Mouse (Mus musculus) embryonic facial prominence, embryonic 12.5 days (tissue): ENCODE data around the gene Bcat2. TPM values are rescaled to one million over a fixed set of nuclear protein-coding genes. Genes with fewer than 3 reads are reported as not detected.
A peak's percentile ranks its signal among the peaks of the same experiment; 100 is the strongest.

Source experiments
- ATAC-seq: fragments of 200-750 bp; cut with Nextera tagmentation; 2 replicates; pipeline ENCODE4 v1.8.0; 2017; ENCODE audit not compliant: insufficient number of reproducible peaks, insufficient read depth, low FRiP score, low TSS enrichment
- H3K27ac ChIP-seq: fragments of 300-500 bp; sonication (generic); 2 replicates; pipeline ENCODE4 v1.5.1; 2016; ENCODE audit warnings: mild to moderate bottlenecking
- H3K27me3 ChIP-seq: fragments of 300-500 bp; sonication (generic); 2 replicates; pipeline ENCODE4 v1.6.1; 2016; ENCODE audit warnings: mild to moderate bottlenecking, moderate library complexity
- H3K36me3 ChIP-seq: fragments of 300-500 bp; sonication (generic); 2 replicates; pipeline ENCODE4 v1.6.1; 2016; ENCODE audit warnings: mild to moderate bottlenecking
- H3K4me1 ChIP-seq: fragments of 300-500 bp; sonication (generic); 2 replicates; pipeline ENCODE4 v1.6.1; 2016
- H3K4me2 ChIP-seq: fragments of 300-500 bp; sonication (generic); replicated peaks from 2 replicates; pipeline ENCODE4 v1.6.1; 2016; ENCODE audit warnings: mild to moderate bottlenecking, moderate library complexity
- H3K4me3 ChIP-seq: fragments of 300-500 bp; sonication (generic); 2 replicates; pipeline ENCODE4 v1.5.1; 2016; ENCODE audit warnings: mild to moderate bottlenecking
- H3K9ac ChIP-seq: fragments of 300-500 bp; sonication (generic); 2 replicates; pipeline ENCODE4 v1.6.1; 2016; ENCODE audit warnings: mild to moderate bottlenecking, moderate library complexity
- H3K9me3 ChIP-seq: fragments of 300-500 bp; sonication (generic); 2 replicates; pipeline ENCODE4 v1.6.1; 2016; ENCODE audit warnings: mild to moderate bottlenecking, moderate library complexity
- WGBS: fragments of 180-500 bp; shearing (Covaris S2); methylation state at CpG from one replicate; pipeline ENCODE4 v1.1.7; 2016; 5-methylcytosine and 5-hydroxymethylcytosine counted together
- polyA plus RNA-seq: library from polyadenylated mRNA; unstranded; fragments of >200 nt; fragmentation: Nextera tagmentation; extraction: Ambion mirVana; gene quantifications from 2 replicates; pipeline ENCODE4 v1.2.1, GENCODE M21; 2016

Bcat2 gene
- polyA plus RNA-seq, 1 experiment from 2014 or later, result 59.3 TPM

GRCm38 (mm10) chr7:45567780-45568516 is 2.0 kb upstream of the Bcat2 start:
- ATAC-seq, result peak; percentile 95
- H3K4me3 ChIP-seq, result peak overlapping the region; percentile 42
- H3K27me3 ChIP-seq, result no peaks in the 10 kb centered on the region
- peak overlapping the region; percentile 21 for H3K9ac ChIP-seq
- peak overlapping the region; percentile 83 for H3K27ac ChIP-seq
- peak overlapping the region; percentile 64 for H3K4me2 ChIP-seq
- H3K36me3 ChIP-seq, result no peaks in the 10 kb centered on the region
- under 1% methylated on average over 24 of the region's 24 CpGs for WGBS
- H3K9me3 ChIP-seq, result no peaks in the 10 kb centered on the region
- peaks cover 20% of the 10 kb centered on the region for H3K4me1 ChIP-seq

- 0 out of 2 replicates have a peak overlapping the region, but pooled peaks have one; percentile 21 for H3K9ac ChIP-seq
- WGBS, result 75% methylated on average over 10 of the region's 10 CpGs
These were observed 1.1 kb upstream of the Bcat2 start for GRCm38 (mm10) chr7:45568601-45569473.

DNA sequence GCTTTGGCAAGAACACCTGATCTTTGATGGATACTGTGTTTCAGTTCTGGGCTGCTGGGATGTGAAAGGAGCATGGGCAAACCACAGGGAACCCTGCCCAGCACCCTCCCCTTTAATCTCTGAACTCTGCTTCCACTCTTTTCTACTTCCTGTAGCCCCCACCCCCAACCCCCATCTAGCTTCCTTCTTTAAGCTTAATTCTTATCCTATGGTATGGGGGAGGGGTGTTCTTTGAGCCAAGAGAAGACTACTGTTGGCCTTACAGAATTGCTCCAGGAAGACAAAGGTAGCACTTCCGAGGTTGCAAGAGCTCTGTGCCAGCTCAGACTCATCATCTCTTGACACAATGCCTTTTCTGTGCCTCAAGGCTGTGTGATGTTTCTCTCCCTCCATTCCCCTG is 2.0 kb downstream of the Bcat2 start:
- Histone ChIP-seq H3K4me3 (no peak overlapping the region), H3K9ac (no peak overlapping the region), H3K27me3 (no peaks in the 10 kb centered on the region), H3K9me3 (no peaks in the 10 kb centered on the region), H3K36me3 (peaks cover 11% of the 10 kb centered on the region), H3K4me1 (peaks cover 20% of the 10 kb centered on the region), H3K4me2 (no peak overlapping the region), H3K27ac (no peak overlapping the region)
- 19% methylated on average over 1 of the region's 1 CpGs for WGBS
- ATAC-seq, result no peak

More at GRCm38 (mm10) chr7:45568601-45569473, 1.1 kb upstream of the Bcat2 start:
- ATAC-seq, result no peak
- Histone ChIP-seq H3K27ac (peak overlapping the region; percentile 83), H3K4me1 (peaks cover 20% of the 10 kb centered on the region), H3K36me3 (no peaks in the 10 kb centered on the region), H3K4me2 (peak overlapping the region; percentile 64), H3K27me3 (no peaks in the 10 kb centered on the region), H3K4me3 (peak overlapping the region; percentile 42), H3K9me3 (no peaks in the 10 kb centered on the region)

DNA sequence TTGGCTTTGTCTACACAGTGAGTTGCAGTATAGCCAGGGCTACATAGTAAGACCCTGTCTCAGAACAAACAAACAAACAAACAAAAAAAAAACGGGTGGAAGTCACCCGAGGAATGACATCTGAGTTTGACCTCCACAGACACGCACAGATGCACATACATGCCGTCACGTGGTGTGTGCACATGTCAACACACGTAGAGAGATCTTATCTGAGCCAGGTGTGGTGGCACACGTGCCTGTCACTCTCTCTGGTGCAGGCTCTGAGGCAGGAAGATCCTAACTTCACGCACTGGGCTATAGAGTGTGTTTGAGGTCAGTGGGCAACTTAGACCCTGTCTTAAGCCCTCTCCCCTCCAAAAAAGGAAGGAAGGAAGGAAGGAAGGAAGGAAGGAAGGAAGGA is 4.0 kb downstream of the Bcat2 start:
- H3K4me2 ChIP-seq, result no peak overlapping the region
- H3K27ac ChIP-seq, result no peak overlapping the region
- no peak for ATAC-seq
- no peaks in the 10 kb centered on the region for H3K9me3 ChIP-seq
- WGBS, result 79% methylated on average over 8 of the region's 8 CpGs
- H3K27me3 ChIP-seq, result no peaks in the 10 kb centered on the region
- peaks cover 12% of the 10 kb centered on the region for H3K4me1 ChIP-seq
- no peak overlapping the region for H3K4me3 ChIP-seq
- no peak overlapping the region for H3K9ac ChIP-seq
- peaks cover 24% of the 10 kb centered on the region for H3K36me3 ChIP-seq

GRCm38 (mm10) chr7:45574472-45575379 is 4.8 kb downstream of the Bcat2 start:
- H3K4me3 ChIP-seq, result no peak overlapping the region
- WGBS, result 83% methylated on average over 15 of the region's 15 CpGs

DNA sequence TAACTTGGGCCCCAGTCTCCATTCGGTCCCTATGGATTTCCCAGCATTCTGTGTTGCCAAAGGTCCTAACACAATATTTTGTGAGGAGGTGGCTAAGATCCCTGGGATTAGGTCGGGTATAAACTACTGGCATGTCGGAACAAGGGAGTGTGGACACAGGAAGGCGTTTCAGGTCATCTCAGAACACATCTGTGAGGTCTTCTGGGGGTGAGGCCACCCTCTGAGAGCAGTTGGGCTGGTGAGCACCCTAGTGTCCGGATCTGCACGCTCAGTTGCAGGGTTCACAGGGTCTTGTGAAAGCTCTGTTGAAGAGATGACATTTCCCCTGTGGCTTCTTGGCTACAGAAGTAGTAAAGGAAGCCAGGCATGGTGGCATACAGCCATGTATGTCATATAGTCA is 16.0 kb downstream of the Bcat2 start:
- H3K4me3 ChIP-seq, result no peak overlapping the region
- H3K4me1 ChIP-seq, result no peaks in the 10 kb centered on the region
- H3K9ac ChIP-seq, result no peak overlapping the region
- WGBS, result 91% methylated on average over 6 of the region's 6 CpGs
- H3K27me3 ChIP-seq, result no peaks in the 10 kb centered on the region
- H3K27ac ChIP-seq, result no peak overlapping the region
- H3K4me2 ChIP-seq, result no peak overlapping the region
- peaks cover 23% of the 10 kb centered on the region for H3K36me3 ChIP-seq
- no peaks in the 10 kb centered on the region for H3K9me3 ChIP-seq
- no peak for ATAC-seq

More at GRCm38 (mm10) chr7:45574472-45575379, 4.8 kb downstream of the Bcat2 start:
- no peak for ATAC-seq
- Histone ChIP-seq H3K9ac (no peak overlapping the region), H3K27me3 (no peaks in the 10 kb centered on the region), H3K27ac (no peak overlapping the region), H3K9me3 (no peaks in the 10 kb centered on the region), H3K4me1 (peaks cover 12% of the 10 kb centered on the region), H3K36me3 (peaks cover 24% of the 10 kb centered on the region), H3K4me2 (no peak overlapping the region)

DNA sequence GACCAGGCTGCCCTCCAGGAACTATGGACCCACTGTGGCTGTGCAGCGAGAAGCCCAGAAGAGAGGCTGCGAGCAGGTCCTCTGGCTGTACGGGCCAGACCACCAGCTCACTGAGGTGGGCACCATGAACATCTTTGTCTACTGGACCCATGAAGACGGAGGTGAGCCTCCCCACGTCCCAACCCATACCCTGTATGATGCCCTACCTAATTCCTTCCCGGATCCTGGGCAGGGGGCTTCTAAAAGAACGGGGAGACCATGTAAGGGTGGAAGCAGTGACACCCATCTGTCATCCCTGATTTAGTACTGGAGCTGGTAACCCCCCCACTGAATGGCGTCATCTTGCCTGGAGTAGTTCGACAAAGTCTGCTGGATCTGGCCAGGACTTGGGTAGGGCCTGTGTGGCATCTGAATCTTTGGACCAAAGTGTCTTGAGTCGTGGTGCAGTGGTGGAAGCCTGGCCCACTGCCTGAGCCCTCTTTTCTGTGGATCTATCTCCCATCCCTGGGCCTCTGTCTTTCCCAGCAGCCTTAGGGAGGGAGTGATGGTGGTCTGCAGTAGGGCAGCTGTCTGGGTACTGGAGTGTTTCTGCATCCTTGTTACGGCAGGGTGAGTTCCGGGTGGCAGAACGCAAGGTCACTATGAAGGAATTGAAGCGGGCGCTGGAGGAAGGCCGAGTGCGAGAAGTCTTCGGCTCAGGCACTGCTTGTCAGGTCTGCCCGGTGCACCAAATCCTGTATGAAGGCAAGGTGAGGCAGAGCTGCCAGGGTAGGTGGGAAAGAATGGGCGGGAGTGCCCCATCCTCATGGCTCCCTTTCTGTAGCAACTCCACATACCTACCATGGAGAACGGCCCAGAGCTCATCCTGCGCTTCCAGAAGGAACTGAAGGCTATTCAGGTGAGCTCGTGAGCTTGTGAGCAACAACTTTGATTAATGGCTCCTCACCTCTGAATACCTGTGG is 18.0 kb downstream of the Bcat2 start:
- H3K27ac ChIP-seq, result no peak overlapping the region
- no peaks in the 10 kb centered on the region for H3K9me3 ChIP-seq
- ATAC-seq, result no peak
- no peak overlapping the region for H3K4me3 ChIP-seq
- 92% methylated on average over 23 of the region's 23 CpGs for WGBS
- peaks cover 23% of the 10 kb centered on the region for H3K36me3 ChIP-seq
- H3K27me3 ChIP-seq, result no peaks in the 10 kb centered on the region
- H3K4me1 ChIP-seq, result no peaks in the 10 kb centered on the region
- H3K4me2 ChIP-seq, result no peak overlapping the region
- H3K9ac ChIP-seq, result no peak overlapping the region

DNA sequence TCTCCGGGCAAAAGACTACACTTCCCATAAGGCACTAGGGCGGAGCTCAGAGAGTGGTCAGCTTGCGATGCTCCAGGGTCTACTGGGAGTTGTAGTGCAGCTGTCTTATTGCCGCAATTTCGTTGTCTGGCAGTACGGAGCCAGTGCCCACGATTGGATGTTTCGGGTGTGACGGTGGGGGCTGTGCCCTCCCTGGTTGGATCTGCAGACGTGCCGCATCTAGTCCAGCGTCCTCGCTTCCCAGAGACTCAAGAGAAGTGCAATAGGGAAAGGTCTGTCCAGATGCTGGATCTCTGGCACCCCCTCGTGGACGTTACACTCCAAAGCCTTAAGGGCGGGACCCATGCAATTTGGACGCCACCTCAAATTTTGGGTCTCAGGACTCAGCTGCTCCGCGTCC is 19.2 kb downstream of the Bcat2 start:
- H3K27ac ChIP-seq, result 0 out of 2 replicates have a peak overlapping the region, but pooled peaks have one; percentile 33
- H3K4me2 ChIP-seq, result peak overlapping the region; percentile 46
- H3K9ac ChIP-seq, result no peak overlapping the region
- no peaks in the 10 kb centered on the region for H3K4me1 ChIP-seq
- ATAC-seq, result peak; percentile 98
- H3K9me3 ChIP-seq, result no peaks in the 10 kb centered on the region
- peaks cover 22% of the 10 kb centered on the region for H3K36me3 ChIP-seq
- no peaks in the 10 kb centered on the region for H3K27me3 ChIP-seq
- WGBS, result 3% methylated on average over 19 of the region's 19 CpGs
- H3K4me3 ChIP-seq, result peak overlapping the region; percentile 27

GRCm38 (mm10) chr7:45589898-45590297 is 19.9 kb downstream of the Bcat2 start:
- H3K9me3 ChIP-seq, result no peaks in the 10 kb centered on the region
- no peak overlapping the region for H3K9ac ChIP-seq
- no peak overlapping the region for H3K27ac ChIP-seq
- no peaks in the 10 kb centered on the region for H3K4me1 ChIP-seq
- no peak for ATAC-seq
- H3K4me2 ChIP-seq, result no peak overlapping the region; the same call in 1 of the 2 replicates
- H3K36me3 ChIP-seq, result peaks cover 17% of the 10 kb centered on the region
- WGBS, result 94% methylated on average over 5 of the region's 5 CpGs
- H3K4me3 ChIP-seq, result no peak overlapping the region
- no peaks in the 10 kb centered on the region for H3K27me3 ChIP-seq

- 61% methylated on average over 3 of the region's 3 CpGs for WGBS
- no peak for ATAC-seq
- Histone ChIP-seq H3K9ac (no peak overlapping the region), H3K4me3 (no peak overlapping the region), H3K4me2 (no peak overlapping the region), H3K4me1 (no peaks in the 10 kb centered on the region), H3K27ac (no peak overlapping the region), H3K27me3 (no peaks in the 10 kb centered on the region), H3K36me3 (peaks cover 7% of the 10 kb centered on the region), H3K9me3 (no peaks in the 10 kb centered on the region)
These were observed 20.9 kb downstream of the Bcat2 start for GRCm38 (mm10) chr7:45590874-45591273.
